In genomic region chr12:9304146-9304545, GRCm38 (mm10) we compare ENCODE assay signal across 9 mouse cellular contexts.
DNase-seq lines count a peak whose midpoint lies in the region; ATAC-seq lines count a peak whose summit lies in the region.
"Had no signal": no experiment of that assay in that cellular context is flagged by ENCODE, and none has a peak within 500 bp of the region (broad histone marks: within the 10 kb centered on the region; RNA-seq: fewer than 3 reads in every experiment).

No protein-coding gene starts in this region.

- 46% methylated on average over 2 of the region's 2 CpGs for WGBS in liver, embryonic 12.5 days (ENCODE audit: insufficient replicate concordance)
- 87% methylated on average over 2 of the region's 2 CpGs for whole genome bisulfite sequencing in midbrain, embryonic 14.5 days

- H3K4me3 ChIP-seq in liver, embryonic 12.5 days, result no peak overlapping the region
- H3K4me3 ChIP-seq in midbrain, embryonic 14.5 days (replicated peaks; ENCODE audit: low read depth, low read length), result no peak overlapping the region

- no peak overlapping the region for H3K4me2 ChIP-seq in liver, embryonic 12.5 days
- H3K4me2 ChIP-seq in midbrain, embryonic 14.5 days (ENCODE audit: low read length), result no peak overlapping the region

- H3K9ac ChIP-seq in liver, embryonic 12.5 days, result no peak overlapping the region
- H3K9ac ChIP-seq in midbrain, embryonic 14.5 days (replicated peaks; ENCODE audit: low read length), result no peak overlapping the region

- intact Hi-C loops in heart, postnatal 25 days (cut with DNase I), result no loop called here

- no peak for ATAC-seq in liver, embryonic 12.5 days
- ATAC-seq in midbrain, embryonic 14.5 days (ENCODE audit: low FRiP score, low TSS enrichment), result no peak

- no peak overlapping the region for H3K27ac ChIP-seq in liver, embryonic 12.5 days
- H3K27ac ChIP-seq in midbrain, embryonic 14.5 days (replicated peaks; ENCODE audit: low read depth, low read length), result no peak overlapping the region

- peak; percentile 3 for DNase-seq in liver
- DNase-seq in adrenal gland, postnatal 25 days, result peak; percentile 75
- DNase-seq in heart, postnatal 25 days (ENCODE audit: low spot score), result peak; percentile 16
- peak; percentile 12 for DNase-seq in skeletal muscle tissue, adult 2 months (ENCODE audit: low read depth, low spot score)
- DNase-seq in midbrain, embryonic 14.5 days, result no peak
- no peak for DNase-seq in kidney, postnatal 25 days
- DNase-seq: cerebellum, adult 9-10 months; kidney, adult 8-10 months had no signal

- H3K9me3 ChIP-seq in liver, embryonic 12.5 days (replicated peaks), result no peaks in the 10 kb centered on the region
- no peaks in the 10 kb centered on the region for H3K9me3 ChIP-seq in midbrain, embryonic 14.5 days (ENCODE audit: control insufficient read depth, low read length)

- no peaks in the 10 kb centered on the region for H3K36me3 ChIP-seq in liver, embryonic 12.5 days
- H3K36me3 ChIP-seq in midbrain, embryonic 14.5 days (ENCODE audit: control insufficient read depth, insufficient read depth, low read length), result no peaks in the 10 kb centered on the region

- no peaks in the 10 kb centered on the region for H3K27me3 ChIP-seq in liver, embryonic 12.5 days (replicated peaks)
- no peaks in the 10 kb centered on the region for H3K27me3 ChIP-seq in midbrain, embryonic 14.5 days (ENCODE audit: control insufficient read depth, insufficient read depth, low read length)

- H3K4me1 ChIP-seq in liver, embryonic 12.5 days, result no peaks in the 10 kb centered on the region
- no peaks in the 10 kb centered on the region for H3K4me1 ChIP-seq in midbrain, embryonic 14.5 days (ENCODE audit: control insufficient read depth, insufficient read depth, low read length)

Comparison
In these comparisons a context has a peak if more than half of its experiments do, and no peak if none do; other contexts are left out.
1. DNase-seq: peak in liver (single experiment), adrenal gland, postnatal 25 days (single experiment), heart, postnatal 25 days (single experiment) and skeletal muscle tissue, adult 2 months (single experiment); none in midbrain, embryonic 14.5 days (single experiment) and kidney, postnatal 25 days (0 of 2).